Comparison of ENCODE assay signal across 9 mouse cellular contexts in genomic region chr1:86598516-86598915, GRCm38 (mm10). TPM values are rescaled to one million over a fixed set of nuclear protein-coding genes. Genes with fewer than 3 reads are reported as not detected.
DNase-seq lines count a peak whose midpoint lies in the region; ATAC-seq and TF ChIP-seq lines count a peak whose summit lies in the region.
"Had no signal": no experiment of that assay in that cellular context is flagged by ENCODE, and none has a peak within 500 bp of the region (broad histone marks: within the 10 kb centered on the region; RNA-seq: fewer than 3 reads in every experiment).

No protein-coding gene starts in this region.

- no peak overlapping the region for H3K9ac ChIP-seq in heart, postnatal 0 days (replicated peaks; ENCODE audit: low read depth, low read length)
- H3K9ac ChIP-seq in heart, embryonic 12.5 days = no peak overlapping the region
- H3K9ac ChIP-seq in midbrain, embryonic 14.5 days (replicated peaks; ENCODE audit: low read length) = no peak overlapping the region
- H3K9ac ChIP-seq in midbrain, embryonic 15.5 days = no peak overlapping the region
- H3K9ac ChIP-seq: neural tube, embryonic 13.5 days had no signal

- H3K36me3 ChIP-seq in heart, postnatal 0 days (replicated peaks; ENCODE audit: control insufficient read depth, insufficient read depth, low read length) = peaks cover 82% of the 10 kb centered on the region
- H3K36me3 ChIP-seq in heart, embryonic 12.5 days = peaks cover 82% of the 10 kb centered on the region
- H3K36me3 ChIP-seq in midbrain, embryonic 14.5 days (ENCODE audit: control insufficient read depth, insufficient read depth, low read length) = peaks cover 70% of the 10 kb centered on the region
- peaks cover 36% of the 10 kb centered on the region for H3K36me3 ChIP-seq in midbrain, embryonic 15.5 days (replicated peaks)

- TF ChIP-seq EP300 in heart, postnatal 0 days (IDR thresholded peaks at IDR 0.05; ENCODE audit: low read depth) = no peak

- no peak overlapping the region for H3K4me2 ChIP-seq in heart, postnatal 0 days (ENCODE audit: low read depth, low read length)
- no peak overlapping the region for H3K4me2 ChIP-seq in heart, embryonic 12.5 days
- H3K4me2 ChIP-seq in midbrain, embryonic 14.5 days (ENCODE audit: low read length) = no peak overlapping the region
- H3K4me2 ChIP-seq in midbrain, embryonic 15.5 days = no peak overlapping the region
- H3K4me2 ChIP-seq: neural tube, embryonic 13.5 days had no signal

- H3K4me3 ChIP-seq in heart, postnatal 0 days (ENCODE audit: low read depth, low read length) = no peak overlapping the region
- no peak overlapping the region for H3K4me3 ChIP-seq in heart, embryonic 12.5 days
- no peak overlapping the region for H3K4me3 ChIP-seq in midbrain, embryonic 14.5 days (replicated peaks; ENCODE audit: low read depth, low read length)
- H3K4me3 ChIP-seq in midbrain, embryonic 15.5 days = no peak overlapping the region
- H3K4me3 ChIP-seq: neural tube, embryonic 13.5 days had no signal

- H3K4me1 ChIP-seq in heart, postnatal 0 days (ENCODE audit: control insufficient read depth, insufficient read depth) = no peaks in the 10 kb centered on the region
- H3K4me1 ChIP-seq in heart, embryonic 12.5 days (replicated peaks) = no peaks in the 10 kb centered on the region
- no peaks in the 10 kb centered on the region for H3K4me1 ChIP-seq in midbrain, embryonic 14.5 days (ENCODE audit: control insufficient read depth, insufficient read depth, low read length)
- no peaks in the 10 kb centered on the region for H3K4me1 ChIP-seq in midbrain, embryonic 15.5 days
- H3K4me1 ChIP-seq: neural tube, embryonic 13.5 days had no signal

- no peak for DNase-seq in heart, postnatal 0 days (ENCODE audit: low spot score)
- peak; percentile 83 for DNase-seq in midbrain, embryonic 14.5 days
- DNase-seq in embryo, embryonic 10.5 days (ENCODE audit: low spot score) = peak; percentile 70
- DNase-seq in gastrocnemius, postnatal 10 days = no peak
- DNase-seq in heart, adult 11 months = no peak

- no peak overlapping the region for H3K27ac ChIP-seq in heart, postnatal 0 days (ENCODE audit: low read depth)
- no peak overlapping the region for H3K27ac ChIP-seq in heart, embryonic 12.5 days (ENCODE audit: poor library complexity, severe bottlenecking)
- H3K27ac ChIP-seq in midbrain, embryonic 14.5 days (replicated peaks; ENCODE audit: low read depth, low read length) = no peak overlapping the region
- H3K27ac ChIP-seq in midbrain, embryonic 15.5 days = no peak overlapping the region
- H3K27ac ChIP-seq: neural tube, embryonic 13.5 days had no signal

- TF ChIP-seq CTCF in heart, postnatal 0 days (IDR thresholded peaks at IDR 0.05; ENCODE audit: low read depth) = peak; percentile 68

- no peak for ATAC-seq in heart, postnatal 0 days (ENCODE audit: insufficient read depth, low read depth)
- ATAC-seq in heart, embryonic 12.5 days (ENCODE audit: insufficient number of reproducible peaks, low FRiP score) = no peak
- no peak for ATAC-seq in midbrain, embryonic 14.5 days (ENCODE audit: low FRiP score, low TSS enrichment)
- ATAC-seq in midbrain, embryonic 15.5 days (replicated peaks) = no peak
- 0 out of 2 replicates have a peak, but pooled peaks have one; percentile 30 for ATAC-seq in neutrophil, adult 5-6 weeks (ENCODE audit: extremely low read depth, insufficient number of reproducible peaks, low FRiP score, poor library complexity, severe bottlenecking)

- 74% methylated on average over 3 of the region's 3 CpGs for WGBS in heart, postnatal 0 days
- 61% methylated on average over 3 of the region's 3 CpGs for WGBS in heart, embryonic 12.5 days
- WGBS in midbrain, embryonic 14.5 days = 72% methylated on average over 3 of the region's 3 CpGs
- WGBS in midbrain, embryonic 15.5 days = 73% methylated on average over 3 of the region's 3 CpGs

- no peaks in the 10 kb centered on the region for H3K27me3 ChIP-seq in heart, postnatal 0 days (ENCODE audit: control insufficient read depth, insufficient read depth, low read length)
- no peaks in the 10 kb centered on the region for H3K27me3 ChIP-seq in heart, embryonic 12.5 days (replicated peaks)
- H3K27me3 ChIP-seq in midbrain, embryonic 14.5 days (ENCODE audit: control insufficient read depth, insufficient read depth, low read length) = no peaks in the 10 kb centered on the region
- H3K27me3 ChIP-seq in midbrain, embryonic 15.5 days (replicated peaks) = no peaks in the 10 kb centered on the region
- H3K27me3 ChIP-seq: neural tube, embryonic 13.5 days had no signal

- no peaks in the 10 kb centered on the region for H3K9me3 ChIP-seq in heart, postnatal 0 days (replicated peaks; ENCODE audit: control insufficient read depth, low read length)
- no peaks in the 10 kb centered on the region for H3K9me3 ChIP-seq in heart, embryonic 12.5 days (replicated peaks)
- no peaks in the 10 kb centered on the region for H3K9me3 ChIP-seq in midbrain, embryonic 14.5 days (ENCODE audit: control insufficient read depth, low read length)
- H3K9me3 ChIP-seq in midbrain, embryonic 15.5 days = no peaks in the 10 kb centered on the region
- H3K9me3 ChIP-seq: neural tube, embryonic 13.5 days had no signal

RNA-seq across cellular contexts. Expression of gene Cops7b, which starts 15.8 kb away (rescaled TPM):
- total RNA-seq in heart, postnatal 0 days (2014; rRNA removed; ENCODE audit: low replicate concordance) = 16.0 and 20.7 TPM in 2 replicates
- polyA plus RNA-seq in heart, postnatal 0 days (2015; fragmentation: Nextera tagmentation; extraction: Ambion mirVana) = 14.0 TPM in 2 replicates
- polyA plus RNA-seq in heart, embryonic 12.5 days (2016; fragmentation: Nextera tagmentation; extraction: Ambion mirVana) = 28.6 and 32.6 TPM in 2 replicates
- polyA plus RNA-seq in midbrain, embryonic 14.5 days (2014; fragmentation: Nextera tagmentation; extraction: Ambion mirVana) = 55.6 and 56.7 TPM in 2 replicates
- 67.3 and 68.9 TPM in 2 replicates for polyA plus RNA-seq in midbrain, embryonic 15.5 days (2015; fragmentation: Nextera tagmentation; extraction: Ambion mirVana)
- total RNA-seq in neutrophil, adult 5-6 weeks (2017) = 8.6 and 9.9 TPM in 2 replicates
- 10 to 100 TPM; 10.5 to 12.6 TPM for total RNA-seq in gastrocnemius, postnatal 10 days (2021)

RNA-seq across cellular contexts. Expression of gene Pde6d, which starts 16.1 kb away (rescaled TPM):
- 19.8 and 25.0 TPM in 2 replicates for total RNA-seq in heart, postnatal 0 days (2014; rRNA removed; ENCODE audit: low replicate concordance)
- polyA plus RNA-seq in heart, postnatal 0 days (2015; fragmentation: Nextera tagmentation; extraction: Ambion mirVana) = 50.5 and 57.4 TPM in 2 replicates
- 83.5 and 89.5 TPM in 2 replicates for polyA plus RNA-seq in heart, embryonic 12.5 days (2016; fragmentation: Nextera tagmentation; extraction: Ambion mirVana)
- 89.1 and 99.2 TPM in 2 replicates for polyA plus RNA-seq in midbrain, embryonic 14.5 days (2014; fragmentation: Nextera tagmentation; extraction: Ambion mirVana)
- polyA plus RNA-seq in midbrain, embryonic 15.5 days (2015; fragmentation: Nextera tagmentation; extraction: Ambion mirVana) = 103 and 106 TPM in 2 replicates
- 5.1 and 8.0 TPM in 2 replicates for total RNA-seq in neutrophil, adult 5-6 weeks (2017)
- total RNA-seq in gastrocnemius, postnatal 10 days (2021) = 10 to 100 TPM; 32.5 to 40.2 TPM

Comparison
In these comparisons a context has a peak if more than half of its experiments do, and no peak if none do; other contexts are left out.
1. DNase-seq: peak in midbrain, embryonic 14.5 days (single experiment) and embryo, embryonic 10.5 days (single experiment); none in heart, postnatal 0 days (single experiment), gastrocnemius, postnatal 10 days (single experiment) and heart, adult 11 months (single experiment).